In genomic region chr9:20374712-20375111, GRCm38 (mm10) we compare ENCODE assay signal across 26 mouse cellular contexts. TPM values are rescaled to one million over a fixed set of nuclear protein-coding genes. Genes with fewer than 3 reads are reported as not detected.
"Had no signal": no experiment of that assay in that cellular context is flagged by ENCODE, and none has a peak within 500 bp of the region (broad histone marks: within the 10 kb centered on the region; RNA-seq: fewer than 3 reads in every experiment).

No protein-coding gene starts in this region.

- H3K27me3 ChIP-seq: kidney, embryonic 15.5 days; limb, embryonic 12.5 days; limb, embryonic 15.5 days; liver, embryonic 12.5 days; liver, embryonic 15.5 days; lung, embryonic 15.5 days; megakaryocyte, embryonic 14.5 days; midbrain, embryonic 15.5 days; neural tube, embryonic 12.5 days; neural tube, embryonic 15.5 days; stomach, embryonic 15.5 days had no signal

- H3K27ac ChIP-seq: kidney, embryonic 15.5 days; limb, embryonic 12.5 days; limb, embryonic 15.5 days; liver, embryonic 12.5 days; liver, embryonic 15.5 days; lung, embryonic 15.5 days; midbrain, embryonic 10.5 days; midbrain, embryonic 15.5 days; neural tube, embryonic 12.5 days; neural tube, embryonic 15.5 days; stomach, embryonic 15.5 days had no signal

- H3K4me2 ChIP-seq: kidney, embryonic 15.5 days; limb, embryonic 12.5 days; limb, embryonic 15.5 days; liver, embryonic 12.5 days; liver, embryonic 15.5 days; lung, embryonic 15.5 days; midbrain, embryonic 15.5 days; neural tube, embryonic 12.5 days; neural tube, embryonic 15.5 days; stomach, embryonic 15.5 days had no signal

- ATAC-seq: liver, embryonic 12.5 days; midbrain, embryonic 15.5 days had no signal

- DNase-seq: kidney, adult 11 months; kidney, postnatal 14 days; left cerebral cortex, postnatal 4 days; lung, adult 18-20 months; lung, postnatal 10 days; lung, postnatal 36 days; right cerebral cortex, adult 18-20 months; right cerebral cortex, postnatal 14 days; right cerebral cortex, postnatal 4 days; thymus, postnatal 25 days had no signal

- H3K4me1 ChIP-seq: kidney, embryonic 15.5 days; limb, embryonic 12.5 days; limb, embryonic 15.5 days; liver, embryonic 12.5 days; liver, embryonic 15.5 days; lung, embryonic 15.5 days; megakaryocyte, embryonic 14.5 days; midbrain, embryonic 10.5 days; midbrain, embryonic 15.5 days; neural tube, embryonic 12.5 days; neural tube, embryonic 15.5 days; stomach, embryonic 15.5 days had no signal

- H3K36me3 ChIP-seq: kidney, embryonic 15.5 days; limb, embryonic 12.5 days; limb, embryonic 15.5 days; liver, embryonic 12.5 days; liver, embryonic 15.5 days; lung, embryonic 15.5 days; midbrain, embryonic 15.5 days; neural tube, embryonic 12.5 days; stomach, embryonic 15.5 days had no signal

- H3K9ac ChIP-seq: kidney, embryonic 15.5 days; limb, embryonic 12.5 days; limb, embryonic 15.5 days; liver, embryonic 12.5 days; liver, embryonic 15.5 days; lung, embryonic 15.5 days; midbrain, embryonic 15.5 days; neural tube, embryonic 12.5 days; neural tube, embryonic 15.5 days; stomach, embryonic 15.5 days had no signal

- H3K9me3 ChIP-seq: kidney, embryonic 15.5 days; limb, embryonic 12.5 days; limb, embryonic 15.5 days; liver, embryonic 15.5 days; lung, embryonic 15.5 days; neural tube, embryonic 15.5 days; stomach, embryonic 15.5 days had no signal

- H3K4me3 ChIP-seq: kidney, embryonic 15.5 days; limb, embryonic 12.5 days; limb, embryonic 15.5 days; liver, embryonic 12.5 days; liver, embryonic 15.5 days; lung, embryonic 15.5 days; megakaryocyte, embryonic 14.5 days; midbrain, embryonic 10.5 days; midbrain, embryonic 15.5 days; neural tube, embryonic 12.5 days; neural tube, embryonic 15.5 days; stomach, embryonic 15.5 days had no signal

RNA-seq across cellular contexts. Expression of gene Olfr18, which starts 38.8 kb away (rescaled TPM):
- total RNA-seq: layer of hippocampus, postnatal 14 days; left cerebral cortex, adult 8-10 months; left cerebral cortex, postnatal 14 days; left cerebral cortex, postnatal 4 days had no signal
- polyA plus RNA-seq: kidney, embryonic 15.5 days; large intestine, adult 2 months; limb, embryonic 12.5 days; limb, embryonic 15.5 days; liver, embryonic 12.5 days; liver, embryonic 15.5 days; lung, embryonic 15.5 days; midbrain, embryonic 10.5 days; neural tube, embryonic 12.5 days; stomach, embryonic 15.5 days had no signal
